Mouse (Mus musculus): ENCODE data around the gene Eppin. TPM values are rescaled to one million over a fixed set of nuclear protein-coding genes. Genes with fewer than 3 reads are reported as not detected.
"Not testable (repeated sequence)": the region's sequence is repeated elsewhere in the genome, so short reads cannot be mapped to it uniquely, and the experiment has no call there.

Eppin gene
- polyA plus RNA-seq, 1 experiment from 2014 or later = not detected

GRCm38 (mm10) chr2:164608781-164609180 is 15.4 kb upstream of the Eppin start:
- DNase-seq (no peak), ATAC-seq (ENCODE audit: low FRiP score, low TSS enrichment) (no peak)
- Histone ChIP-seq H3K4me3 (replicated peaks; ENCODE audit: low read depth, low read length) (no peak overlapping the region), H3K4me2 (ENCODE audit: low read length) (no peak overlapping the region), H3K9ac (replicated peaks; ENCODE audit: low read length) (no peak overlapping the region), H3K4me1 (ENCODE audit: control insufficient read depth, insufficient read depth, low read length) (no peaks in the 10 kb centered on the region), H3K36me3 (ENCODE audit: control insufficient read depth, insufficient read depth, low read length) (no peaks in the 10 kb centered on the region), H3K27me3 (ENCODE audit: control insufficient read depth, insufficient read depth, low read length) (no peaks in the 10 kb centered on the region), H3K27ac (replicated peaks; ENCODE audit: low read depth, low read length) (no peak overlapping the region), H3K9me3 (ENCODE audit: control insufficient read depth, low read length) (no peaks in the 10 kb centered on the region)
- 71% methylated on average over 6 of the region's 6 CpGs for WGBS

GRCm38 (mm10) chr2:164604411-164604810 is 11.0 kb upstream of the Eppin start:
- no peaks in the 10 kb centered on the region for H3K36me3 ChIP-seq (ENCODE audit: control insufficient read depth, insufficient read depth, low read length)
- no peak for ATAC-seq (ENCODE audit: low FRiP score, low TSS enrichment)
- no peak for DNase-seq
- no peak overlapping the region for H3K27ac ChIP-seq (replicated peaks; ENCODE audit: low read depth, low read length)
- H3K9ac ChIP-seq (replicated peaks; ENCODE audit: low read length) = no peak overlapping the region
- no peak overlapping the region for H3K4me2 ChIP-seq (ENCODE audit: low read length)
- 94% methylated on average over 8 of the region's 8 CpGs for WGBS
- no peaks in the 10 kb centered on the region for H3K9me3 ChIP-seq (ENCODE audit: control insufficient read depth, low read length)
- no peaks in the 10 kb centered on the region for H3K4me1 ChIP-seq (ENCODE audit: control insufficient read depth, insufficient read depth, low read length)
- H3K27me3 ChIP-seq (ENCODE audit: control insufficient read depth, insufficient read depth, low read length) = no peaks in the 10 kb centered on the region
- no peak overlapping the region for H3K4me3 ChIP-seq (replicated peaks; ENCODE audit: low read depth, low read length)

GRCm38 (mm10) chr2:164603482-164603881 is 10.1 kb upstream of the Eppin start:
- no peak overlapping the region for H3K9ac ChIP-seq (replicated peaks; ENCODE audit: low read length)
- no peaks in the 10 kb centered on the region for H3K36me3 ChIP-seq (ENCODE audit: control insufficient read depth, insufficient read depth, low read length)
- H3K9me3 ChIP-seq (ENCODE audit: control insufficient read depth, low read length) = no peaks in the 10 kb centered on the region
- ATAC-seq (ENCODE audit: low FRiP score, low TSS enrichment) (no peak), DNase-seq (no peak)
- no peak overlapping the region for H3K27ac ChIP-seq (replicated peaks; ENCODE audit: low read depth, low read length)
- no peak overlapping the region for H3K4me2 ChIP-seq (ENCODE audit: low read length)
- no peaks in the 10 kb centered on the region for H3K4me1 ChIP-seq (ENCODE audit: control insufficient read depth, insufficient read depth, low read length)
- no peak overlapping the region for H3K4me3 ChIP-seq (replicated peaks; ENCODE audit: low read depth, low read length)
- 91% methylated on average over 3 of the region's 3 CpGs for WGBS
- no peaks in the 10 kb centered on the region for H3K27me3 ChIP-seq (ENCODE audit: control insufficient read depth, insufficient read depth, low read length)

GRCm38 (mm10) chr2:164600179-164600578 is 6.8 kb upstream of the Eppin start:
- ATAC-seq (ENCODE audit: low FRiP score, low TSS enrichment) = no peak
- no peaks in the 10 kb centered on the region for H3K4me1 ChIP-seq (ENCODE audit: control insufficient read depth, insufficient read depth, low read length)
- no peaks in the 10 kb centered on the region for H3K36me3 ChIP-seq (ENCODE audit: control insufficient read depth, insufficient read depth, low read length)
- H3K27me3 ChIP-seq (ENCODE audit: control insufficient read depth, insufficient read depth, low read length) = no peaks in the 10 kb centered on the region
- H3K9me3 ChIP-seq (ENCODE audit: control insufficient read depth, low read length) = no peaks in the 10 kb centered on the region
- no peak overlapping the region for H3K4me3 ChIP-seq (replicated peaks; ENCODE audit: low read depth, low read length)
- H3K27ac ChIP-seq (replicated peaks; ENCODE audit: low read depth, low read length) = no peak overlapping the region
- WGBS = 69% methylated on average over 3 of the region's 3 CpGs
- H3K4me2 ChIP-seq (ENCODE audit: low read length) = no peak overlapping the region
- H3K9ac ChIP-seq (replicated peaks; ENCODE audit: low read length) = no peak overlapping the region
- DNase-seq = no peak

GRCm38 (mm10) chr2:164592014-164592413 is 1.4 kb downstream of the Eppin start:
- no peaks in the 10 kb centered on the region for H3K4me1 ChIP-seq (ENCODE audit: control insufficient read depth, insufficient read depth, low read length)
- no peak overlapping the region for H3K4me3 ChIP-seq (replicated peaks; ENCODE audit: low read depth, low read length)
- ATAC-seq (ENCODE audit: low FRiP score, low TSS enrichment) (no peak), DNase-seq (peak; percentile 82)
- H3K4me2 ChIP-seq (ENCODE audit: low read length) = no peak overlapping the region
- 7% methylated on average over 4 of the region's 4 CpGs for WGBS
- H3K27me3 ChIP-seq (ENCODE audit: control insufficient read depth, insufficient read depth, low read length) = no peaks in the 10 kb centered on the region
- H3K27ac ChIP-seq (replicated peaks; ENCODE audit: low read depth, low read length) = no peak overlapping the region
- no peaks in the 10 kb centered on the region for H3K36me3 ChIP-seq (ENCODE audit: control insufficient read depth, insufficient read depth, low read length)
- H3K9me3 ChIP-seq (ENCODE audit: control insufficient read depth, low read length) = no peaks in the 10 kb centered on the region
- no peak overlapping the region for H3K9ac ChIP-seq (replicated peaks; ENCODE audit: low read length)

- not testable (repeated sequence) for H3K27ac ChIP-seq (replicated peaks; ENCODE audit: low read depth, low read length); H3K4me3 ChIP-seq (replicated peaks; ENCODE audit: low read depth, low read length); H3K4me1 ChIP-seq (ENCODE audit: control insufficient read depth, insufficient read depth, low read length); H3K36me3 ChIP-seq (ENCODE audit: control insufficient read depth, insufficient read depth, low read length); H3K9ac ChIP-seq (replicated peaks; ENCODE audit: low read length); H3K27me3 ChIP-seq (ENCODE audit: control insufficient read depth, insufficient read depth, low read length); H3K9me3 ChIP-seq (ENCODE audit: control insufficient read depth, low read length); ATAC-seq (ENCODE audit: low FRiP score, low TSS enrichment); H3K4me2 ChIP-seq (ENCODE audit: low read length)
- 57% methylated on average over 13 of the region's 13 CpGs for WGBS
- peak; percentile 8 for DNase-seq
These were observed 8.2 kb downstream of the Eppin start, which contains the start of gene Wfdc6a for GRCm38 (mm10) chr2:164585025-164585725. TSS of gene Wfdc6a (minus strand) at chr2:164585447.

GRCm38 (mm10) chr2:164573359-164573758 is 20.0 kb downstream of the Eppin start, which contains the start of gene Spint3:
TSS of gene Spint3 (minus strand) at chr2:164573459.
- H3K4me3 ChIP-seq (replicated peaks; ENCODE audit: low read depth, low read length); ATAC-seq (ENCODE audit: low FRiP score, low TSS enrichment); H3K4me2 ChIP-seq (ENCODE audit: low read length); H3K36me3 ChIP-seq (ENCODE audit: control insufficient read depth, insufficient read depth, low read length); H3K9me3 ChIP-seq (ENCODE audit: control insufficient read depth, low read length); H3K9ac ChIP-seq (replicated peaks; ENCODE audit: low read length); H3K4me1 ChIP-seq (ENCODE audit: control insufficient read depth, insufficient read depth, low read length); H3K27me3 ChIP-seq (ENCODE audit: control insufficient read depth, insufficient read depth, low read length); DNase-seq; H3K27ac ChIP-seq (replicated peaks; ENCODE audit: low read depth, low read length): not testable (repeated sequence)
- WGBS = 87% methylated on average over 6 of the region's 6 CpGs

GRCm38 (mm10) chr2:164567460-164567859 is 25.9 kb downstream of the Eppin start:
- DNase-seq (no peak), ATAC-seq (ENCODE audit: low FRiP score, low TSS enrichment) (no peak)
- H3K9me3 ChIP-seq (ENCODE audit: control insufficient read depth, low read length) = no peaks in the 10 kb centered on the region
- no peaks in the 10 kb centered on the region for H3K36me3 ChIP-seq (ENCODE audit: control insufficient read depth, insufficient read depth, low read length)
- no peak overlapping the region for H3K4me2 ChIP-seq (ENCODE audit: low read length)
- 93% methylated on average over 5 of the region's 5 CpGs for WGBS
- peaks cover 10% of the 10 kb centered on the region for H3K27me3 ChIP-seq (ENCODE audit: control insufficient read depth, insufficient read depth, low read length)
- H3K9ac ChIP-seq (replicated peaks; ENCODE audit: low read length) = no peak overlapping the region
- no peak overlapping the region for H3K27ac ChIP-seq (replicated peaks; ENCODE audit: low read depth, low read length)
- H3K4me1 ChIP-seq (ENCODE audit: control insufficient read depth, insufficient read depth, low read length) = peaks cover 4% of the 10 kb centered on the region; the same call in 1 of the 2 replicates
- no peak overlapping the region for H3K4me3 ChIP-seq (replicated peaks; ENCODE audit: low read depth, low read length)

GRCm38 (mm10) chr2:164566997-164567396 is 26.4 kb downstream of the Eppin start:
- ATAC-seq (ENCODE audit: low FRiP score, low TSS enrichment) (no peak), DNase-seq (no peak)
- Histone ChIP-seq H3K9ac (replicated peaks; ENCODE audit: low read length) (no peak overlapping the region), H3K27me3 (ENCODE audit: control insufficient read depth, insufficient read depth, low read length) (peaks cover 13% of the 10 kb centered on the region), H3K4me2 (ENCODE audit: low read length) (no peak overlapping the region), H3K4me1 (ENCODE audit: control insufficient read depth, insufficient read depth, low read length) (peaks cover 4% of the 10 kb centered on the region; the same call in 1 of the 2 replicates), H3K27ac (replicated peaks; ENCODE audit: low read depth, low read length) (no peak overlapping the region), H3K4me3 (replicated peaks; ENCODE audit: low read depth, low read length) (no peak overlapping the region), H3K36me3 (ENCODE audit: control insufficient read depth, insufficient read depth, low read length) (no peaks in the 10 kb centered on the region), H3K9me3 (ENCODE audit: control insufficient read depth, low read length) (no peaks in the 10 kb centered on the region)
- WGBS = 90% methylated on average over 2 of the region's 2 CpGs
